Mouse (Mus musculus): ENCODE data around the gene Ccp110.

DNA sequence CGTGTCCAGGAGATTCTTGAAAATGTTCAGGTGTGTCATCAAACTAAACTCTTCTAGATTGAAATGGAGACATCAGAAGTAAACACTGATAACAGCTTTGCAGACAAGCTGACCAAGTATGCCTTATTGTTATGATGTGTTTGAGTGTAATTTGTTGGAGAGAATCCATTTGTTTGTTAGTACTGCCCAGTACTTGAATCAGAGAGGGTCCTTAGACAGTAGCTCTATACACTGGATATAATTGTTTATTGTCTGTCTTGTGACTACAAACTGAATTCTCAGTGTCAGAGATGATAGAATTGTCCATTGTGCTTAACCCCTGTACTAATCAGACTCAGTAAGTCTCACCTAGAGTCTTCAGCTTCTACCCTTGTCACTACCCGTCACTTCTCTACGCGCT is 5.7 kb downstream of the Ccp110 start:
- no peak for TF ChIP-seq BHLHE40 (IDR thresholded peaks at IDR 0.05; ENCODE audit: borderline replicate concordance, low read depth, low read length)
- no peak for TF ChIP-seq CTCF (IDR thresholded peaks at IDR 0.05 in 2 of 3, conservative IDR thresholded peaks at IDR 0.05 in 1 of 3; ENCODE audit: control insufficient read depth in 1 of 3, insufficient read depth in 1 of 3, low read depth in 2 of 3, low read length in 3 of 3, poor library complexity in 1 of 3, severe bottlenecking in 1 of 3)
- no peak for TF ChIP-seq CHD2 (IDR thresholded peaks at IDR 0.05; ENCODE audit: low read length)

Measured in MEL (cell line).